Mouse (Mus musculus) liver, embryonic 18 days (tissue): ENCODE results near the gene Gm3893. TPM values are rescaled to one million over a fixed set of nuclear protein-coding genes. Genes with fewer than 3 reads are reported as not detected.

Experiments
- polyA plus RNA-seq: library from polyadenylated mRNA; depleted of rRNA; stranded (reverse); fragments of >200 nt; gene quantifications from 2 replicates; pipeline ENCODE4 v1.2.3, GENCODE M21; 2012; rRNA removed

Gm3893 gene
- not detected in 2 replicates for polyA plus RNA-seq

DNA sequence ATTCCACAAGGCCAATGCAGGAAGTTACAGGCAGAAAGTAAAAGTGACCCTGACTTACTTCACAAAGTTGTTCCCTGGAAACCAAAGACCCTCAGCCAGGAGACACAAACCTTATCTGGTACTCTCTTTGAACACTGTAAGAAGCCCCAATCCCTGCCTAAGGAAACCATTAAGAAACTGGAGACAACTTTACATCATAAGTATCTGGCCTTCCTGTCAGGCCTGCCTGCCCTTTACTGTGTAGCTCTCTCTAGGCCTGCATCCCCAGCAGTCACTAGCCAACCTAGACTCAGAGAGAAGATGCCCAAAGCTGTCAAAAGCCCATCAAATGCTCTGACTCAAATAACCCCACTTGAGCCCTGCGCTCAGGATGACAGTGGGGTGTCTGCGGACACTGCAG is at the start of gene Gm3893:
Gene Gm3893, plus strand, starts transcription at position 301 of the 400 bp plus-strand sequence.

DNA sequence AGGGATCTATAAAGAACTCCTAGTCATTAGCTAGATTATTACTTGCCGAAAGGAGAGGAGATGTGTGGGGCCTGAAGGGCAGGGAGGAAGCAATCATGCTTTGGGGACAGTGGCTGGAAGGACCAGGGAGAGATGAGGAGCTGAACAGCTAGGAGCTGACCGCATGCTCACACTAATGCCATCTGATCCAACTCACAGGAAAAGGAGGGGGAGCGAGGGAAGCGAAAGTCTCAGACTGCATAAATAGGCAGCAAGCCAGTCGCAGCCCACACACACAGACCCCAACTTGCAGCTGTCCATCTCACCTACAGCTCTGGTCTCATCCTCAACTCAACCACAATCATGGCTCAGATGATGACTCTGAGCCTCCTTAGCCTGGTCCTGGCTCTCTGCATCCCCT is 23.5 kb downstream of the Gm3893 start, which contains the start of gene Gm13304:
Gene Gm13304, plus strand, starts transcription at position 301 of the 400 bp plus-strand sequence.

Other genes starting within 250 kb of the Gm3893 start
- not detected in 2 replicates for gene Gm21541, start 187.6 kb upstream of the Gm3893 start, polyA plus RNA-seq
- 0.24 and 0.64 TPM in 2 replicates for gene Gm20878, start 149.6 kb upstream of the Gm3893 start, polyA plus RNA-seq
- gene Fam205a4, start 125.1 kb upstream of the Gm3893 start, polyA plus RNA-seq, result 0.01 and 0.02 TPM in 2 replicates
- gene Gm21093, start 56.5 kb upstream of the Gm3893 start, polyA plus RNA-seq, result not detected in 2 replicates
- gene Gm13304, start 23.6 kb downstream of the Gm3893 start, polyA plus RNA-seq, result not detected in 2 replicates
- not detected in 2 replicates for gene Gm13306, start 62.2 kb downstream of the Gm3893 start, polyA plus RNA-seq
- gene Gm13305, start 77.4 kb downstream of the Gm3893 start, polyA plus RNA-seq, result 0.07 TPM in 1 of 2 replicates, not detected in the other
- not detected in 2 replicates for gene Gm10600, start 149.4 kb downstream of the Gm3893 start, polyA plus RNA-seq
- gene Ccl21b, start 164.6 kb downstream of the Gm3893 start, polyA plus RNA-seq, result not detected in 2 replicates
- gene Gm21953, start 203.1 kb downstream of the Gm3893 start, polyA plus RNA-seq, result not detected in 2 replicates
- gene Fam205a3, start 227.1 kb downstream of the Gm3893 start, polyA plus RNA-seq, result not detected in 2 replicates